ENCODE assay signal across 7 mouse cellular contexts in the genomic region with DNA sequence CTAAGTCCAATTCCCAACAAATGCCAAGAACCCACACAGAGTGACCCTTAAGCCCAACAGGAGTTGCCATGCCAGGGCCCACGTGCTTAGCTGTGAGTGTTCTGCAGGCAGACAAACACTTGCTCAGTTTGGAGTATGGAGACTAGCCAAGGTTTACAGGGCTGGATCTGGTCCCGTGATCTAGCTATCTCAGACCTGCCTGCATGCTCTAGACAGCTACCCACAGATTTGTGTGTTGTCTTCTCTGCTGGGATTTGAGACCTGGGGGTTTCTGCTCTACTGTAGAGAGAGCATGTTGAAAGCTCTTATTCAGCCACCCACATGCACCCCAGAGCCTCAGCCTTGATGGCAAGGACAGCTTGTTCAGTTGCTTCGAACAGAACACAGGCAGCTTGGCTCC. TPM values are rescaled to one million over a fixed set of nuclear protein-coding genes. Genes with fewer than 3 reads are reported as not detected.
DNase-seq lines count a peak whose midpoint lies in the region; ATAC-seq and TF ChIP-seq lines count a peak whose summit lies in the region.

No protein-coding gene starts in this region.

- H3K4me1 ChIP-seq in heart, embryonic 14.5 days (ENCODE audit: control insufficient read depth in 2 of 2, insufficient read depth in 2 of 2, low read length in 2 of 2): peaks cover 9 to 22% of the 10 kb centered on the region in 2 experiments
- peaks cover 5% of the 10 kb centered on the region; the same call in 1 of the 2 replicates for H3K4me1 ChIP-seq in lung, adult 2 months (ENCODE audit: control insufficient read depth, insufficient read depth, low read length)
- H3K4me1 ChIP-seq in intestine, embryonic 16.5 days (ENCODE audit: control insufficient read depth, insufficient read depth, low read length): peaks cover 7% of the 10 kb centered on the region
- H3K4me1 ChIP-seq in embryonic facial prominence, embryonic 10.5 days: peaks cover 38% of the 10 kb centered on the region

- no peak overlapping the region for H3K4me2 ChIP-seq in heart, embryonic 14.5 days (ENCODE audit: low read length)
- no peak overlapping the region for H3K4me2 ChIP-seq in intestine, embryonic 16.5 days (ENCODE audit: low read depth, low read length)

- peak; percentile 59 for DNase-seq in kidney, adult 18-20 months
- no peak for DNase-seq in kidney, postnatal 4 days
- peak; percentile 88 for DNase-seq in brain, adult 2 months (ENCODE audit: low read depth, low spot score)
- peak; percentile 69 for DNase-seq in lung, adult 2 months
- DNase-seq in embryonic facial prominence, embryonic 10.5 days (ENCODE audit: low spot score): no peak

- peak overlapping the region; percentile 10 to 35; a peak in 1 of 4 replicates for H3K27ac ChIP-seq in heart, embryonic 14.5 days (replicated peaks in 1 of 2; ENCODE audit: control insufficient read depth in 1 of 2, insufficient read depth in 1 of 2, low read depth in 2 of 2, low read length in 2 of 2)
- H3K27ac ChIP-seq in intestine, embryonic 16.5 days (ENCODE audit: low read length): no peak overlapping the region
- no peak overlapping the region for H3K27ac ChIP-seq in embryonic facial prominence, embryonic 10.5 days (replicated peaks)

- no peaks in the 10 kb centered on the region for H3K9me3 ChIP-seq in heart, embryonic 14.5 days (ENCODE audit: control insufficient read depth, low read length)
- no peaks in the 10 kb centered on the region for H3K9me3 ChIP-seq in intestine, embryonic 16.5 days (ENCODE audit: control insufficient read depth, low read length)
- H3K9me3 ChIP-seq in embryonic facial prominence, embryonic 10.5 days: no peaks in the 10 kb centered on the region

- no peak overlapping the region for H3K4me3 ChIP-seq in heart, embryonic 14.5 days (ENCODE audit: control insufficient read depth in 1 of 2, insufficient read depth in 1 of 2, low read depth in 1 of 2, low read length in 2 of 2)
- H3K4me3 ChIP-seq in lung, adult 2 months (replicated peaks; ENCODE audit: extremely low read depth, low read depth, low read length): no peak overlapping the region
- H3K4me3 ChIP-seq in intestine, embryonic 16.5 days (ENCODE audit: low read length): no peak overlapping the region
- H3K4me3 ChIP-seq in embryonic facial prominence, embryonic 10.5 days: no peak overlapping the region

- no peaks in the 10 kb centered on the region for H3K27me3 ChIP-seq in heart, embryonic 14.5 days (ENCODE audit: control insufficient read depth, insufficient read depth, low read length)
- H3K27me3 ChIP-seq in intestine, embryonic 16.5 days (replicated peaks; ENCODE audit: control insufficient read depth, insufficient read depth, low read length): no peaks in the 10 kb centered on the region
- 0 out of 2 replicates have a peak, but pooled peaks cover 10% of the 10 kb centered on the region for H3K27me3 ChIP-seq in embryonic facial prominence, embryonic 10.5 days (replicated peaks; ENCODE audit: low read depth, poor library complexity, severe bottlenecking)

- WGBS in heart, embryonic 14.5 days: 43% methylated on average over 3 of the region's 3 CpGs
- WGBS in lung, adult 2 months: 34% methylated on average over 3 of the region's 3 CpGs
- 69% methylated on average over 3 of the region's 3 CpGs for WGBS in intestine, embryonic 16.5 days
- 82% methylated on average over 3 of the region's 3 CpGs for WGBS in embryonic facial prominence, embryonic 10.5 days

- ATAC-seq in heart, embryonic 14.5 days (ENCODE audit: insufficient number of reproducible peaks, insufficient read depth, low FRiP score, low read depth): no peak
- no peak for ATAC-seq in intestine, embryonic 16.5 days

- H3K9ac ChIP-seq in heart, embryonic 14.5 days (ENCODE audit: low read length): no peak overlapping the region
- no peak overlapping the region for H3K9ac ChIP-seq in intestine, embryonic 16.5 days (ENCODE audit: low read depth, low read length)

- no peak for TF ChIP-seq CTCF in lung, adult 2 months (IDR thresholded peaks at IDR 0.05; ENCODE audit: insufficient read depth, low read length)

- TF ChIP-seq POLR2A in lung, adult 2 months (IDR thresholded peaks at IDR 0.05; ENCODE audit: borderline replicate concordance, extremely low read depth, low read depth, low read length): no peak

- H3K36me3 ChIP-seq in heart, embryonic 14.5 days (ENCODE audit: control insufficient read depth, insufficient read depth, low read length): no peaks in the 10 kb centered on the region
- H3K36me3 ChIP-seq in intestine, embryonic 16.5 days (ENCODE audit: control insufficient read depth, insufficient read depth, low read length): no peaks in the 10 kb centered on the region
- H3K36me3 ChIP-seq in embryonic facial prominence, embryonic 10.5 days (replicated peaks): no peaks in the 10 kb centered on the region

RNA-seq across cellular contexts. Expression of gene Rhob, which starts 45.3 kb away (rescaled TPM):
- polyA plus RNA-seq in heart, embryonic 14.5 days (2014; fragmentation: Nextera tagmentation; extraction: Ambion mirVana): 50.6 and 56.1 TPM in 2 replicates
- 324 and 526 TPM in 2 replicates for polyA plus RNA-seq in lung, adult 2 months (2012; rRNA removed)
- 24.1 and 24.6 TPM in 2 replicates for polyA plus RNA-seq in intestine, embryonic 16.5 days (2015; fragmentation: Nextera tagmentation; extraction: Ambion mirVana)
- 24.8 and 26.4 TPM in 2 replicates for polyA plus RNA-seq in embryonic facial prominence, embryonic 10.5 days (2016; fragmentation: Nextera tagmentation; extraction: Ambion mirVana)

Comparison
In these comparisons a context has a peak if more than half of its experiments do, and no peak if none do; other contexts are left out.
1. DNase-seq: peak in kidney, adult 18-20 months (single experiment), brain, adult 2 months (single experiment) and lung, adult 2 months (single experiment); none in kidney, postnatal 4 days (0 of 2) and embryonic facial prominence, embryonic 10.5 days (single experiment).
2. H3K27ac ChIP-seq: peak in heart, embryonic 14.5 days (2 of 2); none in intestine, embryonic 16.5 days (single experiment) and embryonic facial prominence, embryonic 10.5 days (single experiment).